Mouse (Mus musculus): Measurements from ENCODE around the gene Zfp553. TPM values are rescaled to one million over a fixed set of nuclear protein-coding genes. Genes with fewer than 3 reads are reported as not detected.

Gene Zfp553
- total and polyA plus RNA-seq, 3 experiments = 11.7 to 18.3 (median 12.7) TPM

- no peak for DNase-seq
These were observed 21.7 kb upstream of the Zfp553 start for GRCm38 (mm10) chr7:127211014-127211745.

GRCm38 (mm10) chr7:127212432-127213250, 20.2 kb upstream of the Zfp553 start:
- DNase-seq = no peak

- DNase-seq = no peak
These were observed 19.4 kb upstream of the Zfp553 start for GRCm38 (mm10) chr7:127213485-127213884.

GRCm38 (mm10) chr7:127213930-127214329, 18.9 kb upstream of the Zfp553 start:
- no peak for DNase-seq

GRCm38 (mm10) chr7:127214521-127214920, 18.3 kb upstream of the Zfp553 start:
- no peak for DNase-seq

- peak; percentile 60 for DNase-seq
These were observed 17.6 kb upstream of the Zfp553 start for GRCm38 (mm10) chr7:127214981-127215871.

- DNase-seq = no peak
These were observed 16.6 kb upstream of the Zfp553 start for GRCm38 (mm10) chr7:127216307-127216706.

- no peak for DNase-seq
These were observed 15.4 kb upstream of the Zfp553 start for GRCm38 (mm10) chr7:127217475-127217874.

GRCm38 (mm10) chr7:127217901-127218642, 14.8 kb upstream of the Zfp553 start:
- DNase-seq = no peak

- DNase-seq = no peak
These were observed 14.2 kb upstream of the Zfp553 start for GRCm38 (mm10) chr7:127218670-127219069.

GRCm38 (mm10) chr7:127220440-127220839, 12.4 kb upstream of the Zfp553 start:
- DNase-seq = no peak

- no peak for DNase-seq
These were observed 9.8 kb upstream of the Zfp553 start for GRCm38 (mm10) chr7:127223106-127223505.

GRCm38 (mm10) chr7:127223515-127224478, 9.1 kb upstream of the Zfp553 start:
- DNase-seq = no peak

- DNase-seq = no peak
These were observed 8.2 kb upstream of the Zfp553 start for GRCm38 (mm10) chr7:127224616-127225015.

- DNase-seq = no peak
These were observed 7.5 kb upstream of the Zfp553 start for GRCm38 (mm10) chr7:127225147-127225995.

- peak; percentile 83 for DNase-seq
These were observed 4.1 kb upstream of the Zfp553 start for GRCm38 (mm10) chr7:127228615-127229303.

GRCm38 (mm10) chr7:127231376-127231775, 1.5 kb upstream of the Zfp553 start:
- no peak for DNase-seq

- DNase-seq = no peak
These were observed 837 bp upstream of the Zfp553 start for GRCm38 (mm10) chr7:127231826-127232621.
